Mouse (Mus musculus) T-helper 17 cell (primary cell): ENCODE measurements at regions not wholly inside any gene's neighbourhood (a gene's known extent, or its start where the extent isn't known, plus 50 kb on each side); places are given as distances from the start of the nearest gene placed in this dataset.

Source experiments
- in situ Hi-C, 2 experiments: fragments of 300-600 bp; cut with MboI, MseI; formaldehyde crosslinking; loops; 1 replicate in 1 of 2; 2 replicates in 1 of 2; pipeline ENCODE4 v1.15.1; 2025; ENCODE audit warnings: high pct_unique_total_duplicates in 2 of 2

- in situ Hi-C loops: no loop called here
These were observed 54.8 kb downstream of the Foxb1 start for GRCm38 (mm10) chr9:69705942-69706341.

- in situ Hi-C loops: no loop called here
These were observed 55.7 kb downstream of the Foxb1 start for GRCm38 (mm10) chr9:69705071-69705470.

GRCm38 (mm10) chr9:69703731-69704130, 57.0 kb downstream of the Foxb1 start:
- in situ Hi-C loops: no loop called here

- in situ Hi-C loops: no loop called here
These were observed 58.4 kb downstream of the Foxb1 start for GRCm38 (mm10) chr9:69702156-69702928.

- in situ Hi-C loops: no loop called here
These were observed 60.0 kb downstream of the Foxb1 start for GRCm38 (mm10) chr9:69700696-69701095.

- in situ Hi-C loops: no loop called here
These were observed 69.0 kb downstream of the Foxb1 start for GRCm38 (mm10) chr9:69691756-69692155.

GRCm38 (mm10) chr9:69687349-69688123, 73.2 kb downstream of the Foxb1 start:
- in situ Hi-C loops: no loop called here

GRCm38 (mm10) chr9:69686766-69687165, 74.0 kb downstream of the Foxb1 start:
- in situ Hi-C loops: no loop called here

GRCm38 (mm10) chr9:69685630-69686029, 75.1 kb downstream of the Foxb1 start:
- in situ Hi-C loops: no loop called here

- in situ Hi-C loops: no loop called here
These were observed 79.1 kb downstream of the Foxb1 start for GRCm38 (mm10) chr9:69681372-69682213.

- in situ Hi-C loops: no loop called here
These were observed 82.1 kb downstream of the Foxb1 start for GRCm38 (mm10) chr9:69678634-69679033.

GRCm38 (mm10) chr9:69673463-69674105, 87.2 kb downstream of the Foxb1 start:
- in situ Hi-C loops: no loop called here

- in situ Hi-C loops: no loop called here
These were observed 87.9 kb downstream of the Foxb1 start for GRCm38 (mm10) chr9:69672657-69673462.

- in situ Hi-C loops: no loop called here
These were observed 89.5 kb downstream of the Foxb1 start for GRCm38 (mm10) chr9:69671199-69671598.

- in situ Hi-C loops: no loop called here
These were observed 90.1 kb downstream of the Foxb1 start for GRCm38 (mm10) chr9:69670551-69671044.

GRCm38 (mm10) chr9:69669611-69670550, 90.9 kb downstream of the Foxb1 start:
- in situ Hi-C loops: no loop called here

- in situ Hi-C loops: no loop called here
These were observed 92.2 kb downstream of the Foxb1 start for GRCm38 (mm10) chr9:69668475-69669090.

- in situ Hi-C loops: no loop called here
These were observed 93.6 kb downstream of the Foxb1 start for GRCm38 (mm10) chr9:69667064-69667533.

GRCm38 (mm10) chr9:69664201-69664600, 96.5 kb downstream of the Foxb1 start:
- in situ Hi-C loops: no loop called here
